Mouse (Mus musculus) forebrain, embryonic 13.5 days (tissue): Measurements from ENCODE around the gene Zfp536. TPM values are rescaled to one million over a fixed set of nuclear protein-coding genes. Genes with fewer than 3 reads are reported as not detected.

ENCODE experiments used
- ATAC-seq: fragments of 200-750 bp; cut with Nextera tagmentation; 2 replicates; pipeline ENCODE4 v1.8.0; 2017
- H3K27ac ChIP-seq: fragments of 300-500 bp; sonication (generic); 2 replicates; pipeline ENCODE4 v1.5.1; 2015; ENCODE audit warnings: inconsistent platforms, mild to moderate bottlenecking, moderate library complexity
- H3K27me3 ChIP-seq: fragments of 300-500 bp; sonication (generic); 2 replicates; pipeline ENCODE4 v1.6.1; 2015; ENCODE audit warnings: mild to moderate bottlenecking, inconsistent platforms
- H3K36me3 ChIP-seq: fragments of 300-500 bp; sonication (generic); 2 replicates; pipeline ENCODE4 v1.6.1; 2015; ENCODE audit warnings: mild to moderate bottlenecking, inconsistent platforms; ENCODE audit not compliant: poor library complexity, severe bottlenecking
- H3K4me1 ChIP-seq: fragments of 300-500 bp; sonication (generic); 2 replicates; pipeline ENCODE4 v1.6.1; 2015; ENCODE audit warnings: inconsistent platforms
- H3K4me2 ChIP-seq: fragments of 300-500 bp; sonication (generic); 2 replicates; pipeline ENCODE4 v1.6.1; 2015; ENCODE audit warnings: inconsistent platforms, mild to moderate bottlenecking, moderate library complexity
- H3K4me3 ChIP-seq: fragments of 300-500 bp; sonication (generic); 2 replicates; pipeline ENCODE4 v1.5.1; 2015; ENCODE audit warnings: mild to moderate bottlenecking, inconsistent platforms
- H3K9ac ChIP-seq: fragments of 300-500 bp; sonication (generic); 2 replicates; pipeline ENCODE4 v1.6.1; 2015; ENCODE audit warnings: mild to moderate bottlenecking, inconsistent platforms
- H3K9me3 ChIP-seq: fragments of 300-500 bp; sonication (generic); replicated peaks from 2 replicates; pipeline ENCODE4 v1.6.1; 2016; ENCODE audit warnings: inconsistent platforms
- WGBS: fragments of 180-500 bp; shearing (Covaris S2); methylation state at CpG from one replicate; pipeline ENCODE4 v1.1.7; 2015; 5-methylcytosine and 5-hydroxymethylcytosine counted together
- polyA plus RNA-seq: library from polyadenylated mRNA; unstranded; fragments of >200 nt; fragmentation: Nextera tagmentation; extraction: Ambion mirVana; gene quantifications from 2 replicates; pipeline ENCODE4 v1.2.1, GENCODE M21; 2015

Zfp536 gene
- polyA plus RNA-seq, 1 experiment from 2014 or later, result 39.7 TPM

- H3K4me1 ChIP-seq, result peaks cover 52% of the 10 kb centered on the region
- no peak overlapping the region for H3K27ac ChIP-seq
- no peak overlapping the region for H3K4me2 ChIP-seq
- no peak overlapping the region for H3K9ac ChIP-seq
- no peaks in the 10 kb centered on the region for H3K36me3 ChIP-seq
- H3K27me3 ChIP-seq, result no peaks in the 10 kb centered on the region
- no peak for ATAC-seq
- no peaks in the 10 kb centered on the region for H3K9me3 ChIP-seq
- H3K4me3 ChIP-seq, result no peak overlapping the region
- WGBS, result 86% methylated on average over 8 of the region's 8 CpGs
These were observed 262.3 kb downstream of the Zfp536 start for GRCm38 (mm10) chr7:37510933-37511675.

DNA sequence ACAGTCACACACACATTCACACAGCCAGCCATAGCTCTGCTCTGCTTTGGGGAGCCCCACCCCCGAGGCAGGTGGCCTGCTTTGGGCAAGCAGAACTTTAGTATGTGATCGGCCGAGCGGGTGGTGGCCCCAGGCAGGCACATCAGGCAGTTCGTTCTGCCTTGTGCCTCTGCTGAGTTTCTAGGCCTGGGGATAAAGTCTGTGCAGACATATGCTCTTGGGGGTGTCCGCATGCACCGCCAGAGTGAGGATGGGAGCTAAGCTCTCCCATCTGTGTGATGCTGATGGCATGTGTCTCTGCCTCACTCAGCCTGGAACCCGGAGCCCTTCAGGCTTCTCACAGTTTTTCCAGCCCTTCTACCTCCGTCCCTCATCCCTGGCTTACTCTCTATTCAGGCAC is 263.7 kb downstream of the Zfp536 start:
- Histone ChIP-seq H3K4me1 (peaks cover 52% of the 10 kb centered on the region), H3K27ac (no peak overlapping the region), H3K27me3 (no peaks in the 10 kb centered on the region), H3K9me3 (no peaks in the 10 kb centered on the region), H3K4me2 (no peak overlapping the region), H3K9ac (no peak overlapping the region), H3K4me3 (no peak overlapping the region), H3K36me3 (no peaks in the 10 kb centered on the region)
- WGBS, result 49% methylated on average over 9 of the region's 9 CpGs
- ATAC-seq, result peak; percentile 40; the same call in 1 of the 2 replicates

- no peak overlapping the region for H3K9ac ChIP-seq
- no peaks in the 10 kb centered on the region for H3K27me3 ChIP-seq
- H3K4me3 ChIP-seq, result no peak overlapping the region
- no peaks in the 10 kb centered on the region for H3K9me3 ChIP-seq
- H3K4me2 ChIP-seq, result peak overlapping the region; percentile 12; the same call in 1 of the 2 replicates
- peaks cover 50% of the 10 kb centered on the region for H3K4me1 ChIP-seq
- H3K36me3 ChIP-seq, result no peaks in the 10 kb centered on the region
- H3K27ac ChIP-seq, result 0 out of 2 replicates have a peak overlapping the region, but pooled peaks have one; percentile 16
- 52% methylated on average over 7 of the region's 7 CpGs for WGBS
- ATAC-seq, result no peak
These were observed 267.9 kb downstream of the Zfp536 start for GRCm38 (mm10) chr7:37505548-37505947.

GRCm38 (mm10) chr7:37505096-37505495 is 268.3 kb downstream of the Zfp536 start:
- H3K27ac ChIP-seq, result peak overlapping the region; percentile 52
- WGBS, result 66% methylated on average over 11 of the region's 11 CpGs
- no peaks in the 10 kb centered on the region for H3K36me3 ChIP-seq
- H3K9me3 ChIP-seq, result no peaks in the 10 kb centered on the region
- ATAC-seq, result no peak
- H3K4me1 ChIP-seq, result peaks cover 47% of the 10 kb centered on the region
- no peaks in the 10 kb centered on the region for H3K27me3 ChIP-seq
- H3K4me2 ChIP-seq, result peak overlapping the region; percentile 12; the same call in 1 of the 2 replicates
- H3K9ac ChIP-seq, result no peak overlapping the region
- no peak overlapping the region for H3K4me3 ChIP-seq

DNA sequence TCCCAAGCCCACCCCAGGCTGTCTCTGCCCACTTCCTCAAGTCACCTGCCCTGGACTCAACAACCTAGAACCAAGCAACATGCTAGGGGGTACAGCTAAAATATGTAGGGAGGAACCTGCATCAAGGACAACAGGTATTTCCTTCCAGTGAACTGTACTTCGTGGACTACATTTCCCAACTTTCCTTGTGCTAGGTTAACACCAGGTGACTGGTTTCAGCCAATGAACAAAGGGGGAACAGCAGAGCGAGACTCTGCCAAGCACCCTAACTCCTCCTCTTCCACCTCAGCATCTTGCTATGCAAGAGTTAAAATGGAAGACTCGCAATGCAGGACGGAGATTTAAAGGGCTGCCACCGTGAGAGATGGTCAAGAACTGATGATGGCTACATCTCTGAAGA is 274.6 kb downstream of the Zfp536 start:
- H3K4me2 ChIP-seq, result no peak overlapping the region
- 69% methylated on average over 5 of the region's 5 CpGs for WGBS

DNA sequence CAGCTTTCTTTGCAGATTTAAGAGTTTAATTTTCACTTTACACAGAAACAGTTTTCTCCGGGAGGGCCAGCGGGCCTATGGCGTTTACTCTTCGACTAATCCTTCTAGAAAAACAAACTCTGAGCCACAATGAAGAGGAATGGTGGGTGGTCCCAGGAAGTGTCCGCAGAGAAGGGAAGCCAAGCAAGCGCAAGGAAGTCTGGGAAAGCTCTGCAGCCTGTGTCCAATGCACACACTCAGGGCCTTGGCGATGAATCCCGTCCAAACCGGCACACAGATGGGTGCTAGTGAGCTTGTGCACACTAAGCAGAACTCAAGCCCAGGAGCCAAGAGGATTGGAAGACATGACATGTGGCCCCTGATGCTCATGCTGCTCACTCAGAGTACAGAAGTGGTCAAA is 276.9 kb downstream of the Zfp536 start:
- no peak overlapping the region for H3K4me3 ChIP-seq
- no peaks in the 10 kb centered on the region for H3K27me3 ChIP-seq
- H3K27ac ChIP-seq, result no peak overlapping the region
- no peak for ATAC-seq
- H3K4me1 ChIP-seq, result peaks cover 10% of the 10 kb centered on the region
- H3K9me3 ChIP-seq, result no peaks in the 10 kb centered on the region
- 66% methylated on average over 9 of the region's 9 CpGs for WGBS
- H3K9ac ChIP-seq, result no peak overlapping the region
- H3K36me3 ChIP-seq, result 0 out of 2 replicates have a peak, but pooled peaks cover 9% of the 10 kb centered on the region
- H3K4me2 ChIP-seq, result no peak overlapping the region

More for the DNA sequence above, 274.6 kb downstream of the Zfp536 start:
- Histone ChIP-seq H3K27ac (no peak overlapping the region), H3K4me1 (peaks cover 17% of the 10 kb centered on the region), H3K9me3 (no peaks in the 10 kb centered on the region), H3K27me3 (no peaks in the 10 kb centered on the region), H3K4me3 (no peak overlapping the region), H3K36me3 (no peaks in the 10 kb centered on the region), H3K9ac (no peak overlapping the region)
- no peak for ATAC-seq

- Histone ChIP-seq H3K4me1 (peaks cover 23% of the 10 kb centered on the region), H3K27ac (no peak overlapping the region), H3K4me2 (no peak overlapping the region), H3K36me3 (0 out of 2 replicates have a peak, but pooled peaks cover 13% of the 10 kb centered on the region), H3K9ac (no peak overlapping the region), H3K9me3 (no peaks in the 10 kb centered on the region), H3K4me3 (no peak overlapping the region), H3K27me3 (no peaks in the 10 kb centered on the region)
- ATAC-seq, result no peak
- WGBS, result 72% methylated on average over 5 of the region's 5 CpGs
These were observed 283.1 kb downstream of the Zfp536 start for GRCm38 (mm10) chr7:37490312-37490711.

GRCm38 (mm10) chr7:37484946-37485345 is 288.5 kb downstream of the Zfp536 start:
- ATAC-seq, result no peak
- WGBS, result 83% methylated on average over 3 of the region's 3 CpGs
- no peak overlapping the region for H3K27ac ChIP-seq
- H3K36me3 ChIP-seq, result peaks cover 6% of the 10 kb centered on the region
- no peak overlapping the region for H3K9ac ChIP-seq
- no peak overlapping the region for H3K4me3 ChIP-seq
- no peak overlapping the region for H3K4me2 ChIP-seq
- no peaks in the 10 kb centered on the region for H3K9me3 ChIP-seq
- peaks cover 22% of the 10 kb centered on the region; the same call in 1 of the 2 replicates for H3K4me1 ChIP-seq
- no peaks in the 10 kb centered on the region for H3K27me3 ChIP-seq

- H3K9me3 ChIP-seq, result no peaks in the 10 kb centered on the region
- peaks cover 16% of the 10 kb centered on the region for H3K36me3 ChIP-seq
- H3K4me2 ChIP-seq, result no peak overlapping the region
- WGBS, result 75% methylated on average over 4 of the region's 4 CpGs
- no peaks in the 10 kb centered on the region for H3K27me3 ChIP-seq
- H3K9ac ChIP-seq, result no peak overlapping the region
- no peak overlapping the region for H3K27ac ChIP-seq
- ATAC-seq, result no peak
- peaks cover 17% of the 10 kb centered on the region; the same call in 1 of the 2 replicates for H3K4me1 ChIP-seq
- no peak overlapping the region for H3K4me3 ChIP-seq
These were observed 290.9 kb downstream of the Zfp536 start for GRCm38 (mm10) chr7:37482564-37482963.

GRCm38 (mm10) chr7:37481165-37481564 is 292.3 kb downstream of the Zfp536 start:
- H3K9me3 ChIP-seq, result no peaks in the 10 kb centered on the region
- no peak overlapping the region for H3K9ac ChIP-seq
- H3K27me3 ChIP-seq, result no peaks in the 10 kb centered on the region
- peaks cover 16% of the 10 kb centered on the region for H3K36me3 ChIP-seq
- 82% methylated on average over 6 of the region's 6 CpGs for WGBS
- no peak overlapping the region for H3K27ac ChIP-seq
- H3K4me2 ChIP-seq, result no peak overlapping the region
- 0 out of 2 replicates have a peak, but pooled peaks cover 8% of the 10 kb centered on the region for H3K4me1 ChIP-seq
- H3K4me3 ChIP-seq, result no peak overlapping the region
- ATAC-seq, result no peak

- no peaks in the 10 kb centered on the region for H3K9me3 ChIP-seq
- no peak for ATAC-seq
- H3K4me2 ChIP-seq, result no peak overlapping the region
- H3K36me3 ChIP-seq, result peaks cover 19% of the 10 kb centered on the region
- H3K27me3 ChIP-seq, result no peaks in the 10 kb centered on the region
- no peaks in the 10 kb centered on the region for H3K4me1 ChIP-seq
- H3K9ac ChIP-seq, result no peak overlapping the region
- H3K4me3 ChIP-seq, result no peak overlapping the region
- no peak overlapping the region for H3K27ac ChIP-seq
- WGBS, result 78% methylated on average over 5 of the region's 5 CpGs
These were observed 296.1 kb downstream of the Zfp536 start for GRCm38 (mm10) chr7:37477309-37477708.

GRCm38 (mm10) chr7:37475485-37475884 is 298.0 kb downstream of the Zfp536 start:
- H3K27me3 ChIP-seq, result no peaks in the 10 kb centered on the region
- H3K4me2 ChIP-seq, result no peak overlapping the region
- no peak for ATAC-seq
- H3K27ac ChIP-seq, result no peak overlapping the region
- H3K9me3 ChIP-seq, result no peaks in the 10 kb centered on the region
- H3K9ac ChIP-seq, result no peak overlapping the region
- H3K36me3 ChIP-seq, result peaks cover 18% of the 10 kb centered on the region
- WGBS, result 66% methylated on average over 2 of the region's 2 CpGs
- no peaks in the 10 kb centered on the region for H3K4me1 ChIP-seq
- no peak overlapping the region for H3K4me3 ChIP-seq
